Mouse (Mus musculus) heart, postnatal 0 days (tissue): ENCODE measurements at regions not wholly inside any gene's neighbourhood (a gene's known extent, or its start where the extent isn't known, plus 50 kb on each side); places are given as distances from the start of the nearest gene placed in this dataset.

Experiments used
- CTCF ChIP-seq: IDR thresholded peaks from 2 replicates; pipeline ENCODE4 v1.5.1; 2016; ENCODE audit warnings: antibody characterized with exemption, control low read depth, low read depth
- EP300 ChIP-seq: IDR thresholded peaks from 2 replicates; pipeline ENCODE4 v1.6.1; 2016; ENCODE audit warnings: antibody characterized with exemption, low read depth

- TF ChIP-seq CTCF (no peak), EP300 (no peak)
These were observed 102.8 kb upstream of the Gm11146 start for GRCm38 (mm10) chr16:77704726-77705125.
